Mouse (Mus musculus): ENCODE results near the gene Gm20671.
"Not testable (repeated sequence)": the region's sequence is repeated elsewhere in the genome, so short reads cannot be mapped to it uniquely, and the experiment has no call there.

Gm20671 gene

DNA sequence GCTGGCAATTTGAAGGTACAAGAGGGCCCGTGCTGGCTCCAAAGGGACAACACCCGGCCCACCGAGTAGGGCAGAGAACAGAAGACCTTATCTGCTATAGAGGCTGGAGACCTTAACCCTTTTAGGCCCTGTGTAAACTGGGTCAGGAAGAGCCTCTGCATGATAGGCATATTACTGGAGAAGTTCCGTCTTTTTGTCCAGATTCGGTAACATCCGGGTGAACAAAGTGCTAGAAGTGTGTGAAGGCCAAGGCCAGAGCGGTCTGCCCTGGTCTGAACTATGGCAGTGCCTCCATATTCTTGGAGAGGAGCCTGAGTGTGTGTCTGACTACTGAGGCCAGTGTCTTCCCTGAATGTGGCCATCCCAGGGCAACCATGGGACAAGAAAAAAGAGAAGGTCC lies at the start of gene Gm20671:
Gene Gm20671, minus strand, starts transcription at position 101 of the 400 bp plus-strand sequence.
- DNase-seq (ENCODE audit: inconsistent age in 2 of 2, low spot score in 1 of 2) = peak; percentile 37 to 74

DNA sequence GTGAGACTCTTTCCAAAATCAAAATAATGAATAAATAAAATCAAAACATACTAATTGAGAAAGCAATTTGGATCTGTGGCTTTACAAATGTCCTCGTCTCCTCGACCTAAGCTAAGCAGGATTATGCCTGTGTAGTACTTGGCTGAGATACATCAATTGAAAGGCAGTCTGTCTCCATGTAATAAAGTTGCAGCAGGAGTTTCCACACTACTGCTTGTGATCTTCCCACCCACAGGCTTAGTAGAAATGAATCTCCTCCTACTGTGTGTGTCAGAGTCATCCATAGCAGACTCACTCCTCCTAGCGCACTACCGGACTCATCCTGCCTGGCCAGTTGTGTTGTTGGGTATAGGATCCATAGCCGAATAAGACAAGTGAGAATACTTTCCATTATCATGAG lies 45.4 kb upstream of the Gm20671 start:
- DNase-seq (ENCODE audit: inconsistent age in 2 of 2, low spot score in 1 of 2) = no peak

DNA sequence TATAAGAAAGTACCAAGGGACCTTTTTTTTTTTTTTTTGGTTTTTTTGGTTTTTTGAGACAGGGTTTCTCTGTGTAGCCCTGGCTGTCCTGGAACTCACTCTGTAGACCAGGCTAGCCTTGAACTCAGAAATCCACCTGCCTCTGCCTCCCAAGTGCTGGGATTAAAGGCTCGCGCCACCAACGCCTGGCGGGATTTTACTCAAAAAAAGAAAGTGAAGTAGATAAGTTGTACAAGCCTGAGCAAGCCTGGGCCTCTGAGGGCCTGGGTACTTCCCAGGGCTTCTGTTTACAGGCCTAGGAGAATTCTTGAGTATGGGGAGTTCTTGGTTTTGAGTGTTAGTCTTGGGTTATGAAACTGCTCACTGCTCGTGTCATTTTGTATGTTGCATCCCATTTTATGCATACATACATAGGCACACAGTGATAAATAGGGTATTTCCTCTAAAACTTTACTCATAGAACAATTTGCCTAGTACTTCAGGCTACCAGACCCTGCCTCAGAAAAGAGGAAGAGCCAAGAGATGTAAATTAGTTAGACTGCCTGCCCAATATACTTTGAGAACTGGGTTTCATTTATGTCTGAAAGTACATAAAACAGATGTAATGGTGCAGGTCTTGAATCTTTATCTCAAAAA lies 42.6 kb upstream of the Gm20671 start:
- DNase-seq (ENCODE audit: inconsistent age in 2 of 2, low spot score in 1 of 2) = no peak

DNA sequence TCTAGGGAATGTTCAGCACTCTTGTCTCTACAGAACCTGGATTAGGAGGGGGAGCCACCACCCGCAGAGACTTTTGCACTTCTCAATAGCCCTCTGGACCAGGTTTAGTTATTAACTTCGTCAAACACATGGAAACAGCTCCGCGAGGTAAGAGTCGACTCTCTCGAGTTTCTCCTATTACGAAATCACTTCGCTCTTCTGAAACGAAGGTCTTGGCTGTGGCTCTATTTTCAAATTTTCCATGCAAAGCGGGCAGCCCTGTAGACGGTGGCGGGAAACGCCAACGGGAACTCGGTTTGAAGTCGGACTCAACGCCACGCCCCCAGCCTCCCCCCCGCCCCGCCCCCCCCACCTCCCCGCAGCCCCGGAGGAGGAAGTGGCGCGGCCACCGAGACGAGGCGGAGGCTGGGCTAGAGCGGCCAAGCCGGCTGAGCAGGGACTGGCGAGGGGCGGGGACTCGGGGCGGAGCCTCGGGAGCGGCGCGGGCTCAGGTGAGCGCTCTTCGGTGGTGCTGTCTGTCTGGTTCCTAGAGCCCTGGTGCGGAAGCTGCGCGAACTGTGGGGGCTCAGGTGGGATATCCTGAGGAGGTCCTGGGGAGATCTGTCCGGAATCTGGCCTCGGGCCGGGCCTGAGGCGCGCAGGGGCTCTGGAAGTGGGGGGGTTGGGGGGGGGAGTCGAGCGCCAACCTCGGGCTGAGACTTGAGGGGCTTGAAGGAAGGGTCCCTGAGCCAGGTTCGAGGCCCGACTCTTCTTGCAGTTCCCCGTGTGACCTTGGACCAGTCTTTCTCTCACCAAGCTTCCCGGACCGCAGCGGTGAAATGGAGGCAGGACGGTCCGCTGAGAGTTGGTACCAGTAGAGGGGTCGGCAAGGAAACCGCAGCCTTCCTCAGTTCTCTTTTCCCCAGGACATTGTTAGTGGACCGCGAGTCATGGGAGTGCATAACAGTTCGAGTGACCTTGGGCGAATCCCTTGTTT lies 36.6 kb upstream of the Gm20671 start, which contains the start of gene Depdc5:
Gene Depdc5, plus strand, starts transcription at position 449 of the 976 bp plus-strand sequence.
- peak; percentile 96 for DNase-seq (ENCODE audit: inconsistent age in 2 of 2, low spot score in 1 of 2)

DNA sequence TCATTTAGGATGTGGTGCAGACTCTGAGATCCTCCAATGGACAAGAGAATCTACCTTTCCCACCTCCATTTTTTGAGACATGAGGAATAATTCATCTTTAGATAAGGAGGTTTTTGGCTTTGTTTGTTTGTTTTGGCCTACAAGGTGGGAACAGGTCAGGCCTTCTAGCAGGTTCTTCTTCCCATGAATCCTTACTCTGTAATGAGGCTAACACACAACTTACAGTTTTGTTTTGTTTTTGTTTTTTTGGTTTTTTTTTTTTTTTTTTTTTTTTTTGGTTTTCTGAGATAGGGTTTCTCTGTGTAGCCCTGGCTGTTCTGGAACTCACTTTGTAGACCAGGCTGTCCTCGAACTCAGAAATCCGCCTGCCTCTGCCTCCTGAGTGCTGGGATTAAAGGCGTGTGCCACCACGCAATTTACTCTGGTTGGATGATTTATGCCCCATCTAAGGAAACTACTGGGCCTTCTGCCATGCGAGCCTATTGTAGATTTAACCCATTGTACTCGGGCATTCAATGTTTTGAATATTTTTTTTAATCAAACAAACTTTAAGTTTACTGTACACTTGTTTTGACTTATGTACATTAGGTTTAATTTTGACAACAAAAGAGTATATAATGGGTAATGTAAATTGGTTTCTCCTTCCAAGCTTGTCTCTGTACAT lies 35.7 kb upstream of the Gm20671 start:
- DNase-seq (ENCODE audit: inconsistent age in 2 of 2, low spot score in 1 of 2) = peak in 1 of 2 experiments; percentile 64

- DNase-seq (ENCODE audit: inconsistent age in 2 of 2, low spot score in 1 of 2) = no peak
Observed at GRCm38 (mm10) chr5:32861082-32861481, 34.2 kb upstream of the Gm20671 start.

GRCm38 (mm10) chr5:32857781-32858220 lies 30.9 kb upstream of the Gm20671 start:
- DNase-seq (ENCODE audit: inconsistent age in 2 of 2, low spot score in 1 of 2) = peak; percentile 49 to 86

DNA sequence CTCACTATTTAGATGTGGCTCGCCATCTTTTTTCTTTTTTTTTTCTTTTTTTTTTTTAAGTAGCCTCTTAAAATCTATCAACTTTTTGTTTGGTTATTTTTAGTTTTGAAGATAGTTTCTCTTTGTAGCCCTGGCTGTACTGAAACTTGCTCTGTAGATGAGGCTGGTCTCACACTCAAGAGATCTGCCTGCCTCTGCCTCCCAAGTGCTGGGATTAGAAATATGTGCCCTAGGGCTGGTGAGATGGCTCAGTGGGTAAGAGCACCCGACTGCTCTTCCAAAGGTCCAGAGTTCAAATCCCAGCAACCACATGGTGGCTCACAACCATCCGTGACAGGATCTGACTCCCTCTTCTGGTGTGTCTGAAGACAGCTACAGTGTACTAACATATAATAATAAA lies 28.4 kb upstream of the Gm20671 start:
- not testable (repeated sequence) for DNase-seq (ENCODE audit: inconsistent age in 2 of 2, low spot score in 1 of 2)

- DNase-seq (ENCODE audit: inconsistent age in 2 of 2, low spot score in 1 of 2) = no peak
Observed at GRCm38 (mm10) chr5:32854818-32855217, 27.9 kb upstream of the Gm20671 start.

- DNase-seq (ENCODE audit: inconsistent age in 2 of 2, low spot score in 1 of 2) = peak; percentile 99 to 100
Observed at GRCm38 (mm10) chr5:32853731-32854507, 27.0 kb upstream of the Gm20671 start, which contains the start of gene Prr14l. Gene Prr14l, minus strand, starts transcription at chr5:32854256.

DNA sequence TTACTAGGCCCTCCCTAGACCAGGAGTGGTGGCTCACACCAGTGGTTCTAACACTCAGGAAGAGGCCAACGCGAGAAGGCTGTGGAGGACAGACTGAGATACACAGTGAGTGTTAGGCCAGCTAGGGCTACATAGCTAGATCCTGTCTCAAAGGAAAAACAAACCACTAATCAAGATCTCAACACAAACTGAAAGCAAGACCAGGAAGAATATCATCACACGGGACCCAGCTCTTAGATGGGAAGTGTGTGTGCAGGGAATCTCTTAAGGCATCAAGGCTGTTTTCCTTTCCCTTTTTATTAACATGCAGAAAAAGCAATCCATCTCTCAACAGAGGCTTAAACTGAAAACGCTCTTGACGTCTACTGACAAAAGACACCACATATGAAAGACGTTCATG lies 25.1 kb upstream of the Gm20671 start:
- peak in 1 of 2 experiments; percentile 56 for DNase-seq (ENCODE audit: inconsistent age in 2 of 2, low spot score in 1 of 2)

DNA sequence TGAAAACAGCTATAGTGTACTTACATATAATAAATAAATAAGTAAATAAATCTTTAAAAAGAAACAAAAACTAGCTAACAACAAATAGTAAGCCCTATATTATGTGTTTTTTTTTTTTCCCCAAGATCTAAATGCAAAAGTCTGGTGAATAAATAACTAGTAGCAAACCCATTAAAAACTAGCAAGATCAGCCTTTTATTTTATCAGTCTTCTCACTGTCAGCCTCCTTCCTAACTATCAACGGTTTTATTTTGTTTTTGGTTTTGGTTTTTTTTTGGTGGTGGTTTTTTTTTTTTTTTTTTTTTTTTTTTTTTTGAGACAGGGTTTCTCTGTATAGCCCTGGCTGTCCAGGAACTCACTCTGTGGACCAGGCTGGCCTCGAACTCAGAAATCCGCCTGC lies 22.7 kb upstream of the Gm20671 start:
- not testable (repeated sequence) for DNase-seq (ENCODE audit: inconsistent age in 2 of 2, low spot score in 1 of 2)

- no peak for DNase-seq (ENCODE audit: inconsistent age in 2 of 2, low spot score in 1 of 2)
Observed at GRCm38 (mm10) chr5:32849178-32849577, 22.3 kb upstream of the Gm20671 start.

- DNase-seq (ENCODE audit: inconsistent age in 2 of 2, low spot score in 1 of 2) = no peak
Observed at GRCm38 (mm10) chr5:32840029-32840428, 13.1 kb upstream of the Gm20671 start.

- no peak for DNase-seq (ENCODE audit: inconsistent age in 2 of 2, low spot score in 1 of 2)
Observed at GRCm38 (mm10) chr5:32836976-32837375, 10.1 kb upstream of the Gm20671 start.

- DNase-seq (ENCODE audit: inconsistent age in 2 of 2, low spot score in 1 of 2) = peak; percentile 41 to 77
Observed at GRCm38 (mm10) chr5:32834497-32834896, 7.6 kb upstream of the Gm20671 start.

- DNase-seq (ENCODE audit: inconsistent age in 2 of 2, low spot score in 1 of 2) = no peak
Observed at GRCm38 (mm10) chr5:32830054-32830453, 3.1 kb upstream of the Gm20671 start.

- not testable (repeated sequence) for DNase-seq (ENCODE audit: inconsistent age in 2 of 2, low spot score in 1 of 2)
Observed at GRCm38 (mm10) chr5:32828766-32829165, 1.9 kb upstream of the Gm20671 start.

GRCm38 (mm10) chr5:32820471-32820870 lies 6.4 kb downstream of the Gm20671 start:
- no peak for DNase-seq (ENCODE audit: inconsistent age in 2 of 2, low spot score in 1 of 2)

GRCm38 (mm10) chr5:32815396-32815795 lies 11.5 kb downstream of the Gm20671 start:
- no peak for DNase-seq (ENCODE audit: inconsistent age in 2 of 2, low spot score in 1 of 2)

Data from adrenal gland, adult (tissue).